Mouse (Mus musculus) gastrocnemius, postnatal 10 days (tissue): ENCODE results near the gene Kcnk5. TPM values are rescaled to one million over a fixed set of nuclear protein-coding genes. Genes with fewer than 3 reads are reported as not detected.

ENCODE experiments used
- DNase-seq: peaks from one replicate; pipeline ENCODE4 v3.0.0; 2021; ENCODE audit warnings: mixed read lengths
- total RNA-seq, 2 experiments: library from RNA; stranded (reverse); gene quantifications; 2 replicates each; pipeline ENCODE4 v1.2.3; 2021

Gene Kcnk5
- total RNA-seq, 2 experiments from 2014 or later: 0.99 to 1.9 TPM

DNA sequence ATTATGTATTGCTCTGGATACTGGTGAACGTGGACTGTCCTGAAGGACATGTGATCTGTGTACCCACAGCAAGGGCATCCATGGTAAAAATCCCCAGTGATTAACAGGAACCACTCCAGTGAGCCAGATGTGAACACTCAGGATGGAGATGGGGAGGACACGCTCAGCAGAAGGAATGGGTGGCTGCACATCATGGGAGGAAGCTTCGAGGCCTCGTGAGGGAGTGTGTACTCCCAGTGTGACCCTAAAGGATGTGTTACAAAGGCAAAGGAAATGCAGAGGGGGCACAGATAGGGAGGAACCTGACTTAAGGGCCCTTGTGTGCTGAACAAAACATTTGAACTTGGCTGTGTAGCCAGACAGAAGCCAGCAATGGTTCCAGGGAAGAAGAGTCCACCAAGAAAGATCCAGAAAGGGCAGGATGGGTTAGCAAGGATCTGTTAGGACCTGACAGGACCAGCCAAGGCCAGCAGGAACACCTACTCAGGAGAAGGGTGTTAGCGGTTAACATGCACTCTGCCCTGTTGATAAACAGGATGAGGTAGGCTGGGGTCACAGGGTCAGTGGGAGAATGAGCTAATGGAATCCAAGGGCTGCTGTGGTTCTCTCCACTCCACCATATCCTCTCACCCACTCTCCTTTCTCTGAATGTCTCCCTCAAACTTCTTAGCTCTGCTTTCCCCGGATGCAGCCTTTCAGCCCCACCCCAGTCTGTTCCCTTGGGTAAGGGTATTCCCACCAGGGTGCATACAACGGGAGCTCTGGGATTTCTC, 68.2 kb downstream of the Kcnk5 start:
- DNase-seq: no peak

DNA sequence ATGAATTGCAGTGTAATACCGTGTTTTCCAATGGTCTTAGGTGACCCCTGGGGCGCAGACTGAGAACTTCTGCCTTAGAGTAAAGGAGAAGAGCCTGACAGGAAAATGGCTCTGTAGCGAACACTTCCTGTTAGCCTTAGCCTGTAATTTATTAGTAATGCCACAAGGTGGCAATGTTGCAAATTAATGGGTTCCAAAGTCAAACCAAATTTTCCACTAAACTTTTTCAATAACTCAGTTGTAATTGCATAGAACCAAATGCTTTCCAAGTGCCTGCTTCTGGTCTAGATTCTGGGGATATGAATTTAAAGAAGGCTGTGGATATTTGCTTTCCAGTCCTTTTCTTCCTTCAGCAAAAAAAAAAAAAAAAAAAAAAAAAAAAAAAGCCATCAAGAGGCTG, 69.4 kb downstream of the Kcnk5 start:
- DNase-seq: no peak

DNA sequence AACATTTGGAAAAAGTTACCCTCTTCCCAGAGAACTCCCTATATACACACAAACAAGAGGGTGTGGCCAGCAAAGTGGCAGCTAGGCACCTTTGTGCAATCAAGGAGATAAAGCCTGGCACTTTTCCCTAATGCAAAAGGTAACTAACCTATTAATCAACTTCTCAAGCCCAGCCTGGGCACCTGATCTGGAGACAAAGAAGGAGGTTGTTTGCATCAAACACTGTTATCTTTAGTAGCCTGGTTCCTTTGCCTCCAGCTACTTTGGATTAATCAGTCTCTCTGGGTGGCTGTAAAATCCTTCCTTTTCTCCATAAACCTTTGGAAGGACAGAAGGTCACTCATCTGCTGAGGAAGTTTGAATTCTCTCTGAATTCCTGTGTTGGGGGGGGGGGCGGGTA, 70.7 kb downstream of the Kcnk5 start:
- no peak for DNase-seq

DNA sequence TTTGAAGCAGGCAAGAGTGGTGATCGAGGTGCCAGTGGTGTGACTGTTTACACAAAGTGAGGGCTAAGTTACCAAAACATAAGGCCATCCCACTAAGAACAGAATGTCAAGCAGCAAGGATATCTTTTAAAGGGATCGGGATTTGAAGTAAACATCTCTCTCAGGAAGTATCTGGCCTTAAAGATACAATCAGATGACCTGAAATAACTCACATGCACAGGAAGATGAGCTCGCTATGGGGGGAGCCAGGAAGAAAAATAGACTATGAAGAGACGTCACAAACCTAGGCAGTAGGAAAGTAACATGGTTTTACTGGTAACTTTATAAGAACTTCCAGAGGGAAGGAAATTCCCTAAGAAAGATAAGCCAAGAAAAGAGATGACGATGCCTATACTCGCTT, 75.3 kb downstream of the Kcnk5 start:
- no peak for DNase-seq

DNA sequence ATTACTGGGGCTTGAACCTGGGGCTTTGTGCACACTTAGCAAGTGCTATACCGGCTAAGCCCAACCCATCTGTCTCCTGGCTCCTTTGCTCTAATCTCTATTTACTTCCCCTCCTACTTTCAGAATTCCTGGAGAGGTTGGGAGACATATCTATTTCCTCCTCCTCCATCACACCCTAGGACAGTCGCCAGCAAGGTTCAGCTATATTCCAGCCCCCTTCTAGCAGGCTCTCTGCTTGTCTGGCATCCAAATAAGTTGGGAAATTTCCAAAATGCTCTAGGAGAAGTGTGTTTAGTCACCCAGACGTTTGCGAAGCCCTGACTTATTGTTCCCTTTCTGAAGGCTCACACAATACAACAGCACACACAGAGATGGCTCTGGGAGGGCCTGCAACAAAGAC, 78.4 kb downstream of the Kcnk5 start:
- no peak for DNase-seq

DNA sequence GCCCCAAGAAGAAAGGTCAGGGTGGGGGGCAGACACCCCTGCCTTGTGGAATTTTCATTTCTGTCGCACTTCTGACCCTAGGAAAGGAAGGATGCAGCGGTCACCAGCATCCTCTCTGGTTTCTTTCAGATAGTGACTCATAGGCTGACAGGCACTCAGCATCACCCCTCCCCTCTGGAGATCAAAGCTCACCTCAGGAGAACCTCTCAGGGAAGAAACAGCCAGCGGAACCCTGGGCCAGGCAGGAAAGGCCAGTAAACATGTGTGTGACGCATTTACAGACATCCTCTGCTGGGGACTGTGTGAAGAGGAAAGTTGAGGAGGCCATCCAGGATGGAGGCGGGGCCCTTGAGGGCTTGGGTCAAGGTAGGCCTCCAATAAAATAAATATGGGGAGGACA, 83.5 kb downstream of the Kcnk5 start:
- DNase-seq: no peak

DNA sequence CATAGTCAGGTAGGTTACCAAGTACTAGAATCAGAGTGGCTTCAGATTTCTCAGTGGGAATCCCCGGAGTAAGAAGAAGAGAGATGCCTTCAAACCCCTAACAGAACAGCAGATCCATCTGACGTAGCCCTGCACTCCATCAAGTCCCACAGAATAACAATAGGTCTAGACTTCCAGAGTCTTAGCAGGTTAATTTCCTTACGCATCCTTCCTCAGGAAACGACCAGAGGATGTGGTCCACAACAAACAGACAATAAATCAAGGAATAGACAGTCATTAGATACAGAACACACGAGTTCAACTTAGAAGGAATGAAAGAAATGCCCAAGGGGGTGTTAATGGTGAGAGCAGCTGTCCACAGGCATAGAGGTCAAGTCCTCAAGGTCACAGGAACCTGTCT, 86.7 kb downstream of the Kcnk5 start:
- DNase-seq: no peak

DNA sequence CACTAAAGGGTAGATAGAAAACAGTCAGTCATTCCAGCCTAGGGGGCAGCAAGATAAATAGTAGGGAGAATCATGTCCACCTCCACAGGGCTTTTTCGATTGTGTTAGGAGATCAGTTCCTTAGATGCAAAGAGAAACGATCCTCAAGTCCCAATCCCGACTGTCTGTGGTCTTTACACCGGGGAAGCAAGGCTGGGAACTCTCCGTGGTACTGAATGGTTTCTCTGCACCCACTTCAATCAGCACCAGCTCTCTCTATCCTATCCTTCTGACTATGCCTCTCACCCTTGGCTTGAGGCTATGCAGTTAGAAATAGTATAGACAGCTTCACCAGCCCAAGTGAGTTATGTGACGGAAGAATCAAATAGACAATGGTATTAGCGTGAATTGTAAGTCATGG, 88.1 kb downstream of the Kcnk5 start:
- DNase-seq: peak; percentile 33

Other genes with a start within 250 kb of the Kcnk5 start
- gene Gng2, start 204.2 kb downstream of the Kcnk5 start, total RNA-seq: 10 to 100 TPM; 18.2 to 18.4 TPM
- 1 to 10 TPM; 2.0 to 2.2 TPM for gene Saysd1, start 43.3 kb downstream of the Kcnk5 start, total RNA-seq
- gene Kcnk16, start 87.4 kb upstream of the Kcnk5 start, total RNA-seq: not detected
- 10 to 100 TPM; 21.3 to 22.9 TPM for gene Nudt13, start 112.9 kb upstream of the Kcnk5 start, total RNA-seq
- 10 to 100 TPM; 27.1 to 28.8 TPM for gene Ecd, start 166.3 kb upstream of the Kcnk5 start, total RNA-seq
- gene Fam149b, start 166.4 kb upstream of the Kcnk5 start, total RNA-seq: 10 to 100 TPM; 17.3 to 22.6 TPM
- gene Dnajc9, start 207.1 kb upstream of the Kcnk5 start, total RNA-seq: 10 to 100 TPM; 14.8 to 15.8 TPM
- gene Mrps16, start 211.8 kb upstream of the Kcnk5 start, total RNA-seq: 10 to 100 TPM; 47.1 to 50.9 TPM